Mouse (Mus musculus) heart, adult 2 months (tissue): ENCODE results near the gene Ypel3. TPM values are rescaled to one million over a fixed set of nuclear protein-coding genes. Genes with fewer than 3 reads are reported as not detected.
A peak's percentile ranks its signal among the peaks of the same experiment; 100 is the strongest.

Experiments used
- DNase-seq, 2 experiments: peaks; one replicate each; pipeline ENCODE4 v3.0.0; 2021
- H3K27ac ChIP-seq: fragments of 200-600 bp; 2 replicates; pipeline ENCODE4 v1.8.1; 2022
- H3K27me3 ChIP-seq: fragments of 200-500 bp; 2 replicates; pipeline ENCODE4 v1.6.1; 2012; ENCODE audit warnings: mild to moderate bottlenecking, low read length, inconsistent platforms, mixed read lengths; ENCODE audit not compliant: control insufficient read depth, insufficient read depth
- H3K36me3 ChIP-seq: fragments of 200-500 bp; 2 replicates; pipeline ENCODE4 v1.6.1; 2012; ENCODE audit warnings: low read length, inconsistent platforms; ENCODE audit not compliant: control insufficient read depth, insufficient read depth
- H3K4me1 ChIP-seq: fragments of 200-500 bp; 2 replicates; pipeline ENCODE4 v1.6.1; 2011; ENCODE audit warnings: low read length; ENCODE audit not compliant: control insufficient read depth, insufficient read depth
- H3K4me3 ChIP-seq: fragments of 200-600 bp; 2 replicates; pipeline ENCODE4 v1.8.1; 2022
- H3K79me2 ChIP-seq: fragments of 200-500 bp; replicated peaks from 2 replicates; pipeline ENCODE4 v1.6.1; 2012; ENCODE audit warnings: mild to moderate bottlenecking, inconsistent platforms, low read length, moderate library complexity, mixed read lengths; ENCODE audit not compliant: control insufficient read depth, insufficient read depth
- H3K9ac ChIP-seq: fragments of 200-500 bp; 2 replicates; pipeline ENCODE4 v1.6.1; 2012; ENCODE audit warnings: low read depth, mild to moderate bottlenecking, control low read depth, inconsistent platforms, low read length, mixed read lengths
- CTCF ChIP-seq: fragments of 200-600 bp; IDR thresholded peaks from 2 replicates; pipeline ENCODE4 v1.8.1; 2022; ENCODE audit warnings: antibody characterized with exemption, mild to moderate bottlenecking, moderate library complexity
- EP300 ChIP-seq: fragments of 200-500 bp; IDR thresholded peaks from 2 replicates; pipeline ENCODE4 v1.6.1; 2011; ENCODE audit warnings: low read depth, low read length, control low read depth; ENCODE audit not compliant: insufficient read depth
- POLR2A ChIP-seq: fragments of 200-500 bp; IDR thresholded peaks from 2 replicates; pipeline ENCODE4 v1.6.1; 2011; ENCODE audit warnings: mild to moderate bottlenecking, low read depth, low read length, control low read depth; ENCODE audit not compliant: insufficient read depth
- WGBS: fragments of 180-500 bp; shearing (Covaris S2); methylation state at CpG from one replicate; pipeline ENCODE4 v1.1.7; 2018; 5-methylcytosine and 5-hydroxymethylcytosine counted together
- intact Hi-C: fragments of 180-260 bp; cut with DNase I; formaldehyde crosslinking; loops from one replicate; pipeline ENCODE4 v1.15.1; 2025
- polyA plus RNA-seq: library from polyadenylated mRNA; depleted of rRNA; stranded (reverse); fragments of >200 nt; gene quantifications from 2 replicates; pipeline ENCODE4 v1.2.3, GENCODE M21; 2012
- total RNA-seq, 2 experiments: library from RNA; stranded (reverse); gene quantifications; 2 replicates each; pipeline ENCODE4 v1.2.3; 2021

Gene Ypel3
- total and polyA plus RNA-seq, 3 experiments: 60.2 to 144 (median 89.9) TPM

- H3K27ac ChIP-seq: peak within 1 kb of the TSS; percentile 99
- TF ChIP-seq CTCF: no peak
- no peak for TF ChIP-seq EP300
- TF ChIP-seq POLR2A: peak; percentile 38
- peak; percentile 68 to 74 for DNase-seq
- no peaks in the 10 kb centered on the region for H3K27me3 ChIP-seq
- peaks cover 17% of the 10 kb centered on the region for H3K36me3 ChIP-seq
- intact Hi-C loops: loop anchor here (2.0 kb wide), 3 partner anchors 17 to 37 kb away; partner anchors contain the start of gene Tbx6
- H3K4me3 ChIP-seq: peak within 1 kb of the TSS; percentile 94
- peaks cover 7% of the 10 kb centered on the region for H3K4me1 ChIP-seq
- WGBS: 7% methylated on average over 21 of the region's 21 CpGs
- no peaks in the 10 kb centered on the region for H3K79me2 ChIP-seq
- peak within 1 kb of the TSS; percentile 84 for H3K9ac ChIP-seq
Measured at GRCm38 (mm10) chr7:126797411-126798126, 20.8 kb downstream of the Ypel3 start, which contains the start of gene Fam57b. Fam57b (plus strand) TSS chr7:126797668.

- no peaks in the 10 kb centered on the region for H3K79me2 ChIP-seq
- peak overlapping the region; percentile 94 for H3K4me3 ChIP-seq
- peaks cover 5% of the 10 kb centered on the region for H3K4me1 ChIP-seq
- H3K27ac ChIP-seq: peak overlapping the region; percentile 99
- H3K27me3 ChIP-seq: no peaks in the 10 kb centered on the region
- intact Hi-C loops: loop anchor here (2.0 kb wide), 3 partner anchors 18 to 38 kb away; partner anchors contain the start of gene Tbx6
- under 1% methylated on average over 40 of the region's 40 CpGs for WGBS
- H3K9ac ChIP-seq: peak overlapping the region; percentile 84
- H3K36me3 ChIP-seq: peaks cover 17% of the 10 kb centered on the region
- DNase-seq: peak in 1 of 2 experiments; percentile 50
- TF ChIP-seq CTCF (no peak), EP300 (no peak), POLR2A (0 out of 2 replicates have a peak, but pooled peaks have one; percentile 10)
Measured at GRCm38 (mm10) chr7:126798127-126799049, 21.6 kb downstream of the Ypel3 start.

- intact Hi-C loops: loop anchor here (2.0 kb wide), 3 partner anchors 18 to 38 kb away; partner anchors contain the start of gene Tbx6
- H3K4me3 ChIP-seq: peak overlapping the region; percentile 94
- peaks cover 15% of the 10 kb centered on the region for H3K36me3 ChIP-seq
- H3K79me2 ChIP-seq: no peaks in the 10 kb centered on the region
- H3K9ac ChIP-seq: peak overlapping the region; percentile 87
- under 1% methylated on average over 32 of the region's 36 CpGs for WGBS
- peak overlapping the region; percentile 100 for H3K27ac ChIP-seq
- no peaks in the 10 kb centered on the region for H3K27me3 ChIP-seq
- TF ChIP-seq CTCF (peak; percentile 64; the same call in 1 of the 2 replicates), POLR2A (peak; percentile 100), EP300 (peak; percentile 61; the same call in 1 of the 2 replicates)
- DNase-seq: peak; percentile 95 to 99
- H3K4me1 ChIP-seq: peaks cover 5% of the 10 kb centered on the region
Measured at GRCm38 (mm10) chr7:126799050-126799467, 22.3 kb downstream of the Ypel3 start.

GRCm38 (mm10) chr7:126799468-126800268 lies 22.9 kb downstream of the Ypel3 start:
- Histone ChIP-seq H3K79me2 (no peaks in the 10 kb centered on the region), H3K9ac (peak overlapping the region; percentile 87), H3K4me1 (peaks cover 5% of the 10 kb centered on the region), H3K27ac (peak overlapping the region; percentile 100), H3K36me3 (peaks cover 9% of the 10 kb centered on the region), H3K27me3 (no peaks in the 10 kb centered on the region), H3K4me3 (peak overlapping the region; percentile 76)
- WGBS: under 1% methylated on average over 36 of the region's 38 CpGs
- TF ChIP-seq CTCF: peak; percentile 66
- TF ChIP-seq EP300: 0 out of 2 replicates have a peak, but pooled peaks have one; percentile 44
- TF ChIP-seq POLR2A: peak; percentile 90
- intact Hi-C loops: loop anchor here (2.0 kb wide), 3 partner anchors 19 to 39 kb away; partner anchors contain the start of gene Tbx6
- DNase-seq: peak in 1 of 2 experiments; percentile 88
